Mouse (Mus musculus) forebrain, embryonic 12.5 days (tissue): Measurements from ENCODE around the gene Tmem169. TPM values are rescaled to one million over a fixed set of nuclear protein-coding genes. Genes with fewer than 3 reads are reported as not detected.
A peak's percentile ranks its signal among the peaks of the same experiment; 100 is the strongest.

Experiments
- ATAC-seq: fragments of 200-750 bp; cut with Nextera tagmentation; 2 replicates; pipeline ENCODE4 v1.8.0; 2017; ENCODE audit warnings: moderate TSS enrichment; ENCODE audit not compliant: low FRiP score
- H3K27ac ChIP-seq: fragments of 300-500 bp; sonication (generic); 2 replicates; pipeline ENCODE4 v1.5.1; 2016; ENCODE audit warnings: mild to moderate bottlenecking
- H3K27me3 ChIP-seq: fragments of 300-500 bp; sonication (generic); 2 replicates; pipeline ENCODE4 v1.6.1; 2016; ENCODE audit warnings: mild to moderate bottlenecking
- H3K36me3 ChIP-seq: fragments of 300-500 bp; sonication (generic); replicated peaks from 2 replicates; pipeline ENCODE4 v1.6.1; 2016; ENCODE audit warnings: mild to moderate bottlenecking
- H3K4me1 ChIP-seq: fragments of 300-500 bp; sonication (generic); 2 replicates; pipeline ENCODE4 v1.6.1; 2016
- H3K4me2 ChIP-seq: fragments of 300-500 bp; sonication (generic); 2 replicates; pipeline ENCODE4 v1.6.1; 2016; ENCODE audit warnings: mild to moderate bottlenecking, moderate library complexity
- H3K4me3 ChIP-seq: fragments of 300-500 bp; sonication (generic); replicated peaks from 2 replicates; pipeline ENCODE4 v1.5.1; 2016; ENCODE audit warnings: mild to moderate bottlenecking
- H3K9ac ChIP-seq: fragments of 300-500 bp; sonication (generic); 2 replicates; pipeline ENCODE4 v1.6.1; 2016; ENCODE audit warnings: mild to moderate bottlenecking
- H3K9me3 ChIP-seq: fragments of 300-500 bp; sonication (generic); 2 replicates; pipeline ENCODE4 v1.6.1; 2016
- WGBS: fragments of 180-500 bp; shearing (Covaris S2); methylation state at CpG from one replicate; pipeline ENCODE4 v1.1.7; 2016; 5-methylcytosine and 5-hydroxymethylcytosine counted together
- polyA plus RNA-seq: library from polyadenylated mRNA; unstranded; fragments of >200 nt; fragmentation: Nextera tagmentation; extraction: Ambion mirVana; gene quantifications from 2 replicates; pipeline ENCODE4 v1.2.1, GENCODE M21; 2016

The Tmem169 gene
- polyA plus RNA-seq, 1 experiment from 2014 or later = 20.4 TPM

DNA sequence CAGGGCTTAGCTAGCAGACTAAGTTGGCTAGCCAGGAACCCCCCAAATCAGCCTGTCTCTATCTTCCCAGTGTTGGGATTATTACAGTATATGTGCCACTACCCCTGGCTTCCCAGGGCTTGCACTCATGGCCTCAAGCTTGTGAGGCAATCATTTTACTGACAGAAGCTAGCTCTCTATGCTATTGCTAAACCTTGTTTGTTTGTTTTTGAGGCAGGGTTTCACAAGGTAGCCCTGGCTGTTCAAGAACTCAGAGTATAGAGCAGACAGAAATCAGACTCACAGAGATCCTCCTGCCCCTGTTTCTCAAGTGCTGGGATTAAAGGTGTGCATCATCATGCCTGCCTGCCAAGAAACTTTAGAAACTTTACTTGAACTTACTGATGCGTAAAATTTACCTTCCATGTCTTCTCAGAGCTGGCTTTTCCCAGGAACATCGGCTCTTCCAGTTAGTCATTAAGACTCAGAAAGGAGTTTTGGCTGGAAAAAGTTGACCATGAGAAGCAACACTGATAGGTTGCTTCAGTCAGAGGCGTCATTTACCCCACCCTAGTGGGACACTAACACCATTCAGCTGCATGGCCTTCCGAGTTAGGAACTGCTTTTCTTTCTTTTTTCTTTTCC is 4.5 kb downstream of the Tmem169 start:
- H3K27ac ChIP-seq = no peak overlapping the region
- H3K9ac ChIP-seq = no peak overlapping the region
- no peak overlapping the region for H3K4me3 ChIP-seq
- no peak overlapping the region for H3K4me2 ChIP-seq
- H3K27me3 ChIP-seq = no peaks in the 10 kb centered on the region
- 93% methylated on average over 4 of the region's 4 CpGs for WGBS
- peaks cover 27% of the 10 kb centered on the region for H3K4me1 ChIP-seq
- ATAC-seq = no peak
- no peaks in the 10 kb centered on the region for H3K36me3 ChIP-seq
- H3K9me3 ChIP-seq = no peaks in the 10 kb centered on the region

GRCm38 (mm10) chr1:72290896-72291295 is 6.7 kb downstream of the Tmem169 start:
- H3K4me1 ChIP-seq = peaks cover 17% of the 10 kb centered on the region
- no peak overlapping the region for H3K27ac ChIP-seq
- H3K4me3 ChIP-seq = no peak overlapping the region
- no peak overlapping the region for H3K9ac ChIP-seq
- no peak for ATAC-seq
- H3K9me3 ChIP-seq = no peaks in the 10 kb centered on the region
- no peaks in the 10 kb centered on the region for H3K27me3 ChIP-seq
- no peak overlapping the region for H3K4me2 ChIP-seq
- WGBS = 96% methylated on average over 4 of the region's 4 CpGs
- no peaks in the 10 kb centered on the region for H3K36me3 ChIP-seq

GRCm38 (mm10) chr1:72291421-72291820 is 7.3 kb downstream of the Tmem169 start:
- Histone ChIP-seq H3K27ac (no peak overlapping the region), H3K27me3 (no peaks in the 10 kb centered on the region), H3K36me3 (no peaks in the 10 kb centered on the region), H3K4me3 (no peak overlapping the region), H3K9me3 (no peaks in the 10 kb centered on the region), H3K4me1 (peaks cover 13% of the 10 kb centered on the region), H3K9ac (no peak overlapping the region), H3K4me2 (no peak overlapping the region)
- ATAC-seq = no peak
- 94% methylated on average over 4 of the region's 4 CpGs for WGBS

DNA sequence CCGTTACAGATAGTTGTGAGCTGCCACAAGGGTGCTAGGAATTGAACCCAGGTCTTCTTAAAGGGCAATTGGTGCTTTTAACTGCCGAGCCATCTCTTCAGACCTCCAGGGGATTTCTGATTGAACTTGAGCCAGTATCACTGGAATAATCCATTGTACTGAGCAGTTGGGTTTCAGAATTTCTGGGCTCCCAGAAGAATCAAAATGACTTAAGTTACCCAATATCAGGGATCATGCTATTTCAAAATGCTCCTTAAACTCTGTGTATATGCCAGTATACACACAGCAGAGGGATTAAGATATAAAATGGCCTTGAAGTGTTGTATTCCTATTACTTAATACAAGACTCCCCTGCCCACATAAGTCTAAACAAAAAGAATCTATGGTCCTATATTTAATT is 7.8 kb downstream of the Tmem169 start:
- Histone ChIP-seq H3K4me2 (no peak overlapping the region), H3K4me1 (peaks cover 8% of the 10 kb centered on the region), H3K4me3 (no peak overlapping the region), H3K36me3 (no peaks in the 10 kb centered on the region), H3K27ac (no peak overlapping the region), H3K27me3 (no peaks in the 10 kb centered on the region), H3K9ac (no peak overlapping the region), H3K9me3 (no peaks in the 10 kb centered on the region)
- 89% methylated on average over 2 of the region's 2 CpGs for WGBS
- no peak for ATAC-seq

DNA sequence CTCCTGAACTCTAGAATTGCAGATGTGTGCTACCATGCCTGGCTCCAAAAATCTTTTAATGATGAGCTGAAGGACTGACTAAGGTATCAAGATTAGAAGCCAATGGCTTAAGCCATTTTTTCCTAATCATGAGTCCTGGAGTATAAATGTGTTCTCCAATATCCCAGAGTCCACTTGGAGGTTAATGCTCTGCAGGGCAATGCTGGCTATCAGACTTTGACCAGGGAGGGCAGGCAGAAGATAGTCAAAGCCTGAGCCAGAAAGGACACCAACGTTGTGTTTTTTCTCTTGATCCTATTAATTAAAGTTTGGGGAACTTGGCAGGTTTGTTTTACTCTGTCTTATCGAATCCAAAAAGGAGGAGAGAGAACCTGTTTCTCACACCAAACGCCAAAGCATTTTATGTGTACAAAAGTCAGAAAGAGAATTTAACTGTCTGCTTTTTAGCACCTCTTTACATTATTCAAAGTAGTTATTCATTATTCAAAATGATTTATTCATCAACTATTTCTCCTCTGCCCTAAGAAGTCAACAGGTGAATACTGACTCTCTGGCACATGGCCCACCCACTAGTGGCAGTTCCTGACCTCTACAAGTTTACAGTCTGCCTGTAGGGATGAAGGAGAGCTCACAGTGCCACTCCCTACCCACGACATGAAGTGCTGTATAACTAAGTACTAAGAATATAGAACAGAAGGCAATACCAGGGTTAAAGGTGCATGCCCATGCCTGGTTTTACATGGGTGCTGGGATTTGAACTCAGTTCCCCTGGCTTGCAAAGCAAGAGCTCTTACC is 9.9 kb downstream of the Tmem169 start:
- Histone ChIP-seq H3K4me3 (no peak overlapping the region), H3K9me3 (no peaks in the 10 kb centered on the region), H3K4me1 (no peaks in the 10 kb centered on the region), H3K27ac (no peak overlapping the region), H3K27me3 (no peaks in the 10 kb centered on the region), H3K4me2 (no peak overlapping the region), H3K9ac (no peak overlapping the region), H3K36me3 (peaks cover 2% of the 10 kb centered on the region; the same call in 1 of the 2 replicates)
- WGBS = 77% methylated on average over 4 of the region's 4 CpGs
- ATAC-seq = no peak

DNA sequence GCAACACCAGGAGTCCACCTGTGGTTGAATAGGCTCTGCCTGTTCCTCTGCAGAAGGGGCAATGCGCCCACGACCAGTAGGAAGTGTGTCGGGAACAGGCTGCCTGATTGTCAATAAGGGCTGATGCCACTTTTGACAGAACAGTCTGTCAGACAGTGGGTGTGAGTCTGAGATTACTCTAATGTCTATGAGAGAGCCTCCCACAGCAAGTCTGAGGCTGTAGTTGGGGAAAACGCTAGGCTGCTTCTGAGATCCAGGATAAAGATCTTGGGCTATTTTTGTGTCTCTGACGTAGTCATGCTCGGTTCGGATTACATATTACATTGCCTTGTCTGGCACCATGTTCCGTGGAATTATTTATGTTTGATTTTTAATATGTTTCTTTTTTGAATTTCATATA is 11.6 kb downstream of the Tmem169 start:
- H3K4me3 ChIP-seq = no peak overlapping the region
- H3K27ac ChIP-seq = no peak overlapping the region
- H3K9me3 ChIP-seq = no peaks in the 10 kb centered on the region
- ATAC-seq = no peak
- no peak overlapping the region for H3K9ac ChIP-seq
- no peaks in the 10 kb centered on the region for H3K27me3 ChIP-seq
- no peaks in the 10 kb centered on the region for H3K4me1 ChIP-seq
- H3K4me2 ChIP-seq = no peak overlapping the region
- peaks cover 11% of the 10 kb centered on the region; the same call in 1 of the 2 replicates for H3K36me3 ChIP-seq
- 95% methylated on average over 8 of the region's 8 CpGs for WGBS

GRCm38 (mm10) chr1:72301845-72302244 is 17.7 kb downstream of the Tmem169 start:
- Histone ChIP-seq H3K27ac (no peak overlapping the region), H3K4me3 (no peak overlapping the region), H3K27me3 (no peaks in the 10 kb centered on the region), H3K9me3 (no peaks in the 10 kb centered on the region), H3K4me2 (no peak overlapping the region), H3K36me3 (peaks cover 11% of the 10 kb centered on the region; the same call in 1 of the 2 replicates), H3K4me1 (peaks cover 3% of the 10 kb centered on the region; the same call in 1 of the 2 replicates), H3K9ac (no peak overlapping the region)
- WGBS = 89% methylated on average over 1 of the region's 1 CpGs
- no peak for ATAC-seq

DNA sequence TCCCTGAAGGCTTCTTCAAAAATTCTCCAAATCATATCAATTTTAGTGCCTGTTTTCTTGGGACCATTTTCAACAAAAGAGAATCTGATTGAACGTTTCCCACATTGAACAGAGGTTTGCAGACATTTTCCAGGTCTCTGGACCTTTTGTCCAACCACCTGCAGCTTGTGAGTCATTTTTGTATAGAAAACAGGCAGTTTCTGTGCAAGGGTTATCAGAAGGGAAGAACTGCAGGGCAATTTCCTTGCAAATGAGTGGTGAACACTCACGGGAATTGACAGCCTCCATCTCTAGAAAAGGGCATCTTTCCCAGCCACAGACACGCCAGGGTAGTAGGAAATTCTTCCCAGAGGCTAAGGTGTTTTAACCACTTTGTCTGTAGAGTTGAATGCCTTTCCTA is 22.1 kb downstream of the Tmem169 start:
- H3K4me2 ChIP-seq = peak overlapping the region; percentile 64; the same call in 1 of the 2 replicates
- WGBS = 44% methylated on average over 3 of the region's 3 CpGs
- 0 out of 2 replicates have a peak, but pooled peaks cover 2% of the 10 kb centered on the region for H3K36me3 ChIP-seq
- H3K4me3 ChIP-seq = no peak overlapping the region
- H3K27ac ChIP-seq = peak overlapping the region; percentile 90; the same call in 1 of the 2 replicates
- ATAC-seq = no peak
- H3K27me3 ChIP-seq = no peaks in the 10 kb centered on the region
- H3K4me1 ChIP-seq = peaks cover 20% of the 10 kb centered on the region
- no peak overlapping the region for H3K9ac ChIP-seq
- no peaks in the 10 kb centered on the region for H3K9me3 ChIP-seq

DNA sequence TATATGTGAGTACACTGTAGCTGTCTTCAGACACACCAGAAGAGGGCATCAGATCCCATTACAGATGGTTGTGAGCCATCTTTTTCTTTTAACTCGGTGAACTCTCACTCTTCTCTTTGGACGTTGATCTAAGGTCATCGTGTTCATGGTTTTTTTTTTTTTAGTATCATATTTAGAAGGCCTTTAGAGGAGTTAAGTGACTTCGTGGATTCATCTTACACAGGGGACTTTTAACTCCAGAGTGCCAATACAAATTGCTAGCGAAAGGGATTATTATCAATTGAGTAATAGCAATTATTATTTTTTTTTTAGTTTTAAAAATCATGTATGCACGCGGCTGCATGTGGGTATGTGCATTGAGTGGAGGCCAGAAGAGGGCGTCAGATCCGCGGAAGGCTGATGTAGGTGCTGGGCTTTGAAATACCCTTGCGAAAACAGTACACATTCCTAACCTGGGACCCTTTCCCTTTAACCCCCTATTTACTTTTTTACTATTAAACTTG is 22.6 kb downstream of the Tmem169 start:
- WGBS = 5% methylated on average over 11 of the region's 11 CpGs
- no peaks in the 10 kb centered on the region for H3K27me3 ChIP-seq
- ATAC-seq = peak; percentile 85
- peak overlapping the region; percentile 56 for H3K4me3 ChIP-seq
- peak overlapping the region; percentile 73 for H3K9ac ChIP-seq
- H3K9me3 ChIP-seq = no peaks in the 10 kb centered on the region
- 0 out of 2 replicates have a peak, but pooled peaks cover 5% of the 10 kb centered on the region for H3K36me3 ChIP-seq
- H3K4me2 ChIP-seq = peak overlapping the region; percentile 64
- peak overlapping the region; percentile 90 for H3K27ac ChIP-seq
- peaks cover 20% of the 10 kb centered on the region for H3K4me1 ChIP-seq

DNA sequence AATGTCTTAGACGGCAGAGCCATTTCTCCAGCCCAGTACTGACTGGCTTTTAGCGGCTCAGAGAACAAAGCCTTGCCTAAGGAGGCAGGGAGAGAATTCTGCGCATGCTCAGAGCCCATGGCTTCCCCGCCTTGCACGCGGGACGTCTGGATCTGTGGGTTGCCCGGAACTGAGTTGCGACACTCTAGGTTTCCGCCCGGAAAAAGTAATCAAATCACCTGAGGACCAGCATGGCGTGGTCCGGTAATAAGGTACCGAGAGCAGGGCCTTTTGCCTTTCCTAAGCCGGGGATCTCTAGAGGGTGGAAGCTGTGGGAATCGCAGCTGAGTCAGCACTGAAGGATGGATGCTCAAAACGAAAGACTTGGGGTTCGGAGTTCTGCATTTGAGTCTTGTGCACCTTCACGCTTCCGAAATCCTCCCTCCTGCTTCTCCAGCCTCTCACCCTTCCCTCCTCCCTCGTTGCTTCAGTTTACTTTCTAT is 23.2 kb downstream of the Tmem169 start, which contains the start of gene Xrcc5:
Xrcc5 (plus strand) TSS at position 105 of the 482 bp plus-strand sequence.
- Histone ChIP-seq H3K9ac (peak within 1 kb of the TSS; percentile 73), H3K36me3 (0 out of 2 replicates have a peak, but pooled peaks cover 10% of the 10 kb centered on the region), H3K27ac (peak within 1 kb of the TSS; percentile 90), H3K27me3 (no peaks in the 10 kb centered on the region), H3K4me2 (peak within 1 kb of the TSS; percentile 64), H3K4me3 (peak within 1 kb of the TSS; percentile 56), H3K4me1 (peaks cover 20% of the 10 kb centered on the region), H3K9me3 (no peaks in the 10 kb centered on the region)
- peak; percentile 96 for ATAC-seq
- WGBS = under 1% methylated on average over 21 of the region's 21 CpGs

GRCm38 (mm10) chr1:72308919-72309318 is 24.8 kb downstream of the Tmem169 start:
- no peak overlapping the region for H3K4me3 ChIP-seq
- H3K9me3 ChIP-seq = no peaks in the 10 kb centered on the region
- H3K27me3 ChIP-seq = no peaks in the 10 kb centered on the region
- no peak for ATAC-seq
- WGBS = 68% methylated on average over 4 of the region's 4 CpGs
- no peak overlapping the region for H3K27ac ChIP-seq
- H3K36me3 ChIP-seq = peaks cover 15% of the 10 kb centered on the region; the same call in 1 of the 2 replicates
- peaks cover 20% of the 10 kb centered on the region for H3K4me1 ChIP-seq
- no peak overlapping the region for H3K9ac ChIP-seq
- H3K4me2 ChIP-seq = no peak overlapping the region

DNA sequence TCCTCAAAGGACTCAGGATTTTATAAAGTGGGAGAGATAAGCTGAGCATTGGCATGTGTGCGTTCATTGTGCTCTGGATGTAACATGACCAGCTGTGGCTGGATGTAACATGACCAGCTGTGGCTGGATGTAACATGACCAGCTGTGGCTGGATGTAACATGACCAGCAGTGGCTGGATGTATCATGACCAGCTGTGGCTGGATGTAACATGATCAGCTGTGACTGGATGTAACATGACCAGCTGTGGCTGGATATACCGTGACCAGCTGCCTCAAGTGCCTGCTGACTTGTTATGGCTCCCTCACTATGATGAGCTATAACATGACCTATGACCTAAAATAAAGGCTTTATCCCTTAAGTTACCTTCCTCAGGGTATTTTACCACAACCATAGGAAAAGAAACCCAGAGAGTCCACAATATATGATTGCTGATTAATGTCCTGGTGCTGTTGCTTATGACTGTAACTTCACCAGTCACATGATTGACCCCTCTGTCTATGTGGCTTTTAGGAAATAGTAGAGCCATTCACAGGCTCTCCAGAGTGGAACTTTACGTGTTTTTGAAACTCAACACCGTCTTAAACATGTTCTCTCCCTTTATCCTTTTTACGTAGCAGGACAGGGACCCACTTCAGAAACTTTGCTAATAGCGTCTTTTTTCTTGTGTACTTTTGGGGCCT is 25.7 kb downstream of the Tmem169 start:
- Histone ChIP-seq H3K4me2 (no peak overlapping the region), H3K4me1 (peaks cover 20% of the 10 kb centered on the region), H3K27ac (0 out of 2 replicates have a peak overlapping the region, but pooled peaks have one; percentile 8), H3K4me3 (no peak overlapping the region), H3K36me3 (peaks cover 15% of the 10 kb centered on the region; the same call in 1 of the 2 replicates), H3K9ac (no peak overlapping the region), H3K9me3 (no peaks in the 10 kb centered on the region), H3K27me3 (no peaks in the 10 kb centered on the region)
- no peak for ATAC-seq
- WGBS = 56% methylated on average over 6 of the region's 6 CpGs
